Mouse (Mus musculus) gastrocnemius, postnatal 10 days (tissue): ENCODE results near the gene Tbl1xr1. TPM values are rescaled to one million over a fixed set of nuclear protein-coding genes. Genes with fewer than 3 reads are reported as not detected.

Source experiments
- DNase-seq: peaks from one replicate; pipeline ENCODE4 v3.0.0; 2021; ENCODE audit warnings: mixed read lengths
- total RNA-seq, 2 experiments: library from RNA; stranded (reverse); gene quantifications; 2 replicates each; pipeline ENCODE4 v1.2.3; 2021

The Tbl1xr1 gene
- total RNA-seq, 2 experiments from 2014 or later = 59.3 to 66.0 TPM

- peak; percentile 19 for DNase-seq
Measured at GRCm38 (mm10) chr3:22142846-22143641, 66.6 kb downstream of the Tbl1xr1 start.

GRCm38 (mm10) chr3:22144255-22144654 is 67.8 kb downstream of the Tbl1xr1 start:
- no peak for DNase-seq

- peak; percentile 9 for DNase-seq
Measured at GRCm38 (mm10) chr3:22147433-22147927, 71.0 kb downstream of the Tbl1xr1 start.

GRCm38 (mm10) chr3:22148306-22148932 is 72.0 kb downstream of the Tbl1xr1 start:
- DNase-seq = no peak

GRCm38 (mm10) chr3:22150872-22151530 is 74.5 kb downstream of the Tbl1xr1 start:
- DNase-seq = no peak

GRCm38 (mm10) chr3:22152773-22153172 is 76.3 kb downstream of the Tbl1xr1 start:
- DNase-seq = no peak

GRCm38 (mm10) chr3:22154522-22154921 is 78.1 kb downstream of the Tbl1xr1 start:
- no peak for DNase-seq

- DNase-seq = no peak
Measured at GRCm38 (mm10) chr3:22156397-22156796, 79.9 kb downstream of the Tbl1xr1 start.

GRCm38 (mm10) chr3:22162948-22163347 is 86.5 kb downstream of the Tbl1xr1 start:
- no peak for DNase-seq

- no peak for DNase-seq
Measured at GRCm38 (mm10) chr3:22167856-22168255, 91.4 kb downstream of the Tbl1xr1 start.

- DNase-seq = no peak
Measured at GRCm38 (mm10) chr3:22168432-22168831, 92.0 kb downstream of the Tbl1xr1 start.

- no peak for DNase-seq
Measured at GRCm38 (mm10) chr3:22171526-22171925, 95.1 kb downstream of the Tbl1xr1 start.

GRCm38 (mm10) chr3:22172410-22172809 is 96.0 kb downstream of the Tbl1xr1 start:
- DNase-seq = no peak

- DNase-seq = no peak
Measured at GRCm38 (mm10) chr3:22173171-22173570, 96.7 kb downstream of the Tbl1xr1 start.

- no peak for DNase-seq
Measured at GRCm38 (mm10) chr3:22174232-22174631, 97.8 kb downstream of the Tbl1xr1 start.

GRCm38 (mm10) chr3:22180076-22180475 is 103.6 kb downstream of the Tbl1xr1 start:
- DNase-seq = no peak

GRCm38 (mm10) chr3:22181026-22181425 is 104.6 kb downstream of the Tbl1xr1 start:
- DNase-seq = no peak

- no peak for DNase-seq
Measured at GRCm38 (mm10) chr3:22185265-22185664, 108.8 kb downstream of the Tbl1xr1 start.

GRCm38 (mm10) chr3:22190498-22190897 is 114.0 kb downstream of the Tbl1xr1 start:
- no peak for DNase-seq

GRCm38 (mm10) chr3:22192931-22193330 is 116.5 kb downstream of the Tbl1xr1 start:
- DNase-seq = no peak

- no peak for DNase-seq
Measured at GRCm38 (mm10) chr3:22194185-22194856, 117.9 kb downstream of the Tbl1xr1 start.

GRCm38 (mm10) chr3:22198802-22199201 is 122.3 kb downstream of the Tbl1xr1 start:
- DNase-seq = no peak
